Mouse (Mus musculus): ENCODE results near the gene Dcaf17. TPM values are rescaled to one million over a fixed set of nuclear protein-coding genes. Genes with fewer than 3 reads are reported as not detected.

The Dcaf17 gene
- total RNA-seq (2023; ENCODE audit: inconsistent age) = 19.0 to 27.4 TPM (median 22.5 TPM) in 4 replicates

DNA sequence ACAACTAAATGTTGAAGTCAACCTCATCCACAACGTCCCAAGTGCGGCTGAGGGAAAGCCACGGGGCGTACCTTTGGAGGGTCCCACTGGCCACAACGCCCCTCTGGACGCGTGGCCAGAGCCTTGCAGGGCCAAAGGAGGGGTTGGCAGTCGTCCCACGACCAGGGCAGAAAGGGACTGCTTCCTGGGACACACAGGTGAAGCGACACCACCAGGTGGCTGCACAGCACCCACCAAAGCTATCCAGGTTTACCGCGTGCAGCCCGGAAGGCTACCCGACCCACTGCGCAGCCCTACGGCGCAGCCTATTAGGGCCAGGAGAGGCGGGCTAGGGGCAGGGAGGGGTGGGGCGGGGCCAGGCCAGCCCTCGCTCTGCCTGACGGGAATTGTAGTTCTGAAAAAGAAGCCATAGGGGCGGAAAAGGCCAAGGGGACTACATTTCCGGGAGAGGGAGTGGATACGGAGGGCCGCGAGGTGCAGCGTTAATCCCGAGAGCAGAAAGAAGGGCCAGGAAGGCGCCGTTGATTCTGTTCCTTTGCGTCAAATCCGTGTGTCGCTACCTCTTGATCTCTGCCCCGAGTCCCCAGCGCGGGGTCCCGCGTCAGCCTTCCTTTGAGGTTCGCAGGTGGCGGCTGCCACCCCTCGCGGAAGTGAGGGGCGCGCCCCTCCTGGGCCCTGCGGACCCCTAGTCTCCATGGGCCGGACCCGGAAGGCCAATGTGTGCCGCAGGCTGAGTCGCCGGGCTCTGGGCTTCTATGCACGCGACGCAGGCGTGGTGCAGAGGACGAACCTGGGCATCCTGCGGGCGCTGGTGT is at the start of gene Dcaf17, which contains the start of gene Mettl8:
Gene Dcaf17, plus strand, starts transcription at position 29 of the 815 bp plus-strand sequence.
Gene Mettl8, minus strand, starts transcription at position 284 of the 815 bp plus-strand sequence.

DNA sequence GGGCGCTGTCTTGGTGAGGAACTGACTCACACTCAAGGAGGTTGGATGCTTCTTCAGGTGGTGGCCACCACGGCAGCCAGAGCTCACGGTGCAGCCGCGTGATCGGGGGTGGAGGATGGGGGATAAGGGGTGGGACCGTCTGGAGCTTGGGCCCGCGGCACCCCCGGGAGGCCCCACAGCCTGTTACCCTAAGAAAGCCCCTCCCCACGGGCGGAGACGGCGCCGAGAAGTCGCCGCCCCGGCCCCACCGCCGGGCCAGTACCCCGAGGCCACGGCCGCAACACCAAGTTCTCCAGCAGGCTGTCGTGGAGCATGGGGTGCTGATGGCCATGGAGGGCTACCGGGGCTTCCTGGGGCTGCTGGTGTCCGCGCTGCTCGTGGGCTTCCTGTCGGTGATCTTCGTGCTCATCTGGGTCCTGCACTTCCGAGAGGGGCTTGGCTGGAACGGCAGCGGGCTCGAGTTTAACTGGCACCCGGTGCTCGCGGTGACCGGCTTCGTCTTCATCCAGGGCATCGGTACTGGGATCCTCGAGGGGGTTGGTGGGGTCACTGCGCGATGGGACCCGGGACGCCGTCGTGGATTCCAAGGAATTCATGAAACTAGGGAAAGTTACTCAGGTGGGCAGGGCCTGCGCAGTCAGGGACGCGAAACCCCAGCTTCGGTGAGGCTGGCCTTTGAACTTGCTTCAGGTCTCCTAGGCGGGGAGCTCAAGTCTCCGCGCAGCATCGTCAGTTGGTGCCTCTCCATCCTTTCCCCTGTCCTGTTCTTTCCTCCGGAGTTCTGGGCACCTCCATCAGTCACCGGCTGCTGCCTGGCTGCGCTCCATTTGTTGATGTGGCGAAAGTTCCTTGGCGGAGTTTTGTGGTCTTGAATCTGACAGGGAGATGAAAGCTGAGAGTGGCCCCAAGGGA is 62.9 kb downstream of the Dcaf17 start, which contains the start of gene Cybrd1:
Gene Cybrd1, plus strand, starts transcription at position 127 of the 912 bp plus-strand sequence.

Other genes with a start within 250 kb of the Dcaf17 start
- 75.9 to 93.5 TPM (median 92.0 TPM) in 4 replicates for gene Tlk1, start 229.6 kb upstream of the Dcaf17 start, total RNA-seq (2023; ENCODE audit: inconsistent age)
- gene Mettl8, start 255 bp downstream of the Dcaf17 start, total RNA-seq (2023; ENCODE audit: inconsistent age) = 16.7 to 20.4 TPM (median 18.1 TPM) in 4 replicates
- gene Cybrd1, start 62.6 kb downstream of the Dcaf17 start, total RNA-seq (2023; ENCODE audit: inconsistent age) = 0.09 TPM in 2 of 4 replicates, not detected in the others
- 64.7 to 68.4 TPM (median 67.1 TPM) in 4 replicates for gene Dync1i2, start 156.4 kb downstream of the Dcaf17 start, total RNA-seq (2023; ENCODE audit: inconsistent age)

All from B cell, adult (primary cell).